In the genomic region with DNA sequence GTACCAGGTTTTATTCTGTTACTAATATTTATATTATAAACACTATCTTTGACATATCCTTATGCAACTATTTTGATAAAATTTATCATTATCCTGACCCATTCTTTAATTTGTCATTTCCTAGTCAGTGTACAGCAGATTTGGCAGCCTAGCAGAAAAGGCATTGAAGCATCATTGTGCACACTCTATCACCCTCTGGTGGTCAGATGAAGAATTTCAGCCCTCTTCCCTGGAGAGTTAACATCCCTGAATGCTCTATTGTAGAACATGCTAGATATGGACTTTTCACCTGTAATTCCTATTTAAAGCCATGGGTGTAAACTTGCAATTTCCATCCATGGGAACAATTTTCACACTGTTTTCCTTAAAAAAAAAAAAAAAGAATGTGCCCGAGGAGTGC, we compare ENCODE assay signal across 8 mouse cellular contexts.
A peak's percentile ranks its signal among the peaks of the same experiment; 100 is the strongest.
DNase-seq lines count a peak whose midpoint lies in the region; ATAC-seq lines count a peak whose summit lies in the region.

No protein-coding gene starts in this region.

- no peak overlapping the region for H3K4me3 ChIP-seq in heart, embryonic 12.5 days
- H3K4me3 ChIP-seq in midbrain, embryonic 13.5 days (replicated peaks), result no peak overlapping the region
- no peak overlapping the region for H3K4me3 ChIP-seq in intestine, embryonic 16.5 days (ENCODE audit: low read length)

- no peaks in the 10 kb centered on the region for H3K9me3 ChIP-seq in heart, embryonic 12.5 days (replicated peaks)
- no peaks in the 10 kb centered on the region for H3K9me3 ChIP-seq in midbrain, embryonic 13.5 days
- no peaks in the 10 kb centered on the region for H3K9me3 ChIP-seq in intestine, embryonic 16.5 days (ENCODE audit: control insufficient read depth, low read length)

- H3K4me1 ChIP-seq in heart, embryonic 12.5 days (replicated peaks), result no peaks in the 10 kb centered on the region
- 0 out of 2 replicates have a peak, but pooled peaks cover 5% of the 10 kb centered on the region for H3K4me1 ChIP-seq in midbrain, embryonic 13.5 days (replicated peaks)
- H3K4me1 ChIP-seq in intestine, embryonic 16.5 days (ENCODE audit: control insufficient read depth, insufficient read depth, low read length), result no peaks in the 10 kb centered on the region

- no peaks in the 10 kb centered on the region for H3K27me3 ChIP-seq in heart, embryonic 12.5 days (replicated peaks)
- 0 out of 2 replicates have a peak, but pooled peaks cover 3% of the 10 kb centered on the region for H3K27me3 ChIP-seq in midbrain, embryonic 13.5 days
- H3K27me3 ChIP-seq in intestine, embryonic 16.5 days (replicated peaks; ENCODE audit: control insufficient read depth, insufficient read depth, low read length), result no peaks in the 10 kb centered on the region

- H3K27ac ChIP-seq in heart, embryonic 12.5 days (ENCODE audit: poor library complexity, severe bottlenecking), result no peak overlapping the region
- H3K27ac ChIP-seq in midbrain, embryonic 13.5 days, result no peak overlapping the region
- H3K27ac ChIP-seq in intestine, embryonic 16.5 days (ENCODE audit: low read length), result no peak overlapping the region

- H3K36me3 ChIP-seq in heart, embryonic 12.5 days, result no peaks in the 10 kb centered on the region
- no peaks in the 10 kb centered on the region for H3K36me3 ChIP-seq in midbrain, embryonic 13.5 days
- H3K36me3 ChIP-seq in intestine, embryonic 16.5 days (ENCODE audit: control insufficient read depth, insufficient read depth, low read length), result no peaks in the 10 kb centered on the region

- 63% methylated on average over 1 of the region's 1 CpGs for WGBS in heart, embryonic 12.5 days
- WGBS in midbrain, embryonic 13.5 days, result 87% methylated on average over 1 of the region's 1 CpGs
- 83% methylated on average over 1 of the region's 1 CpGs for WGBS in intestine, embryonic 16.5 days

- no peak overlapping the region for H3K4me2 ChIP-seq in heart, embryonic 12.5 days
- no peak overlapping the region for H3K4me2 ChIP-seq in midbrain, embryonic 13.5 days (replicated peaks)
- no peak overlapping the region for H3K4me2 ChIP-seq in intestine, embryonic 16.5 days (ENCODE audit: low read depth, low read length)

- no peak for ATAC-seq in heart, embryonic 12.5 days (ENCODE audit: insufficient number of reproducible peaks, low FRiP score)
- peak; percentile 43; the same call in 1 of the 2 replicates for ATAC-seq in midbrain, embryonic 13.5 days
- ATAC-seq in intestine, embryonic 16.5 days, result no peak

- no peak overlapping the region for H3K9ac ChIP-seq in heart, embryonic 12.5 days
- no peak overlapping the region for H3K9ac ChIP-seq in midbrain, embryonic 13.5 days (replicated peaks)
- H3K9ac ChIP-seq in intestine, embryonic 16.5 days (ENCODE audit: low read depth, low read length), result no peak overlapping the region

- peak; percentile 21 for DNase-seq in heart, adult 8-10 months (ENCODE audit: low spot score)
- DNase-seq in ES-CJ7 (ENCODE audit: low read depth, low spot score), result peak; percentile 50
- DNase-seq in cerebellum, adult 8-10 months, result peak; percentile 51
- DNase-seq in frontal cortex, postnatal 10 days (ENCODE audit: low spot score in 2 of 2), result peak; percentile 17 to 52
- peak; percentile 22 to 77 for DNase-seq in layer of hippocampus, postnatal 14 days (ENCODE audit: low spot score in 2 of 2)
